Mouse (Mus musculus) adipocyte (in vitro differentiated cells): Measurements from ENCODE around the gene Cdk15.

Experiments
- DNase-seq: peaks from one replicate; pipeline ENCODE4 v3.0.0-alpha.2; 2016; ENCODE audit warnings: low spot score

Cdk15 gene

DNA sequence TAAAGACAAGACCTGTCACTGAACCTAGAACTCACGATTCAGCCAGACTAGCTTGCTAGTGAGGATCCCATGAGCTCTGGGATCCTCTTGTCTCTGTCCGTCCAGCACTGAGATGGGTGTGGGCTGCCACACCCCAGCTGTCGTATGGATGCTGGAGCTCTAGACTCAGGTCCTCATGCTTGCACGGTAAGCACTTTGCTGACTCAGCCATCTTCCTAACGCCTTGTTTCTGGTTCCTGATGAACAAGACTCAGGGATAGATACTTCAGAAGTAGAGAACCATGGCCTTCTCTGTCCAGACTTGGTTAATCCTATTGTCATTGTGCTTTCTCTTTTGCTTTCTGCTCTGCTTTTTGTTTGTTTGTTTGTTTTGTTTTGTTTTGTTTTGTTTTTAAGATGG, 29.2 kb downstream of the Cdk15 start:
- no peak for DNase-seq

DNA sequence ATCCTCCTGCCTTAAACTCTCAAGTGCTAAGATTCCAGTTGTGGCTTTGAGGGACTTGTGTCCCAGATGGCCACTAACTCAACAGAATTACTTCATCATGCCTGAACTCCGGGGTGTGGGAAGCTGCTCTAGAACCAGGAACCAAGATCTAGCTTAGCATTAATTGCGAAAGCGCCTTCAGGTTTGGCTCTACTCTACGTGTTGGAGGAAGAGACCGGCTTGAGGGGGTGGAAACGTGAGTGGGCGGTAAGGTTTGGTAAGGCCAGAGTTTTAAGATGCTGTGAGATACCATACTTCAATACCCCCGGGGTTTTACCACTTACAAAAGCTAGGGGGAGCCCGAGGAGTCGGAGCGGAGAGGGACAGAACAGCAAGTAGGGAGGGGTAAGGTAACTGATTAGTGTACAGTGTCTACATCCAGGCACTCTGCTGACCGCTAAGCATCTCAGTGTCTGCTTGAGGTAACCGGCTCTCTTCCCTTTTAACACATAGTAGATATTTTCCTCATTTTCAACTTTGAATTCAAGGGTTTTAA, 29.7 kb downstream of the Cdk15 start:
- DNase-seq = no peak

DNA sequence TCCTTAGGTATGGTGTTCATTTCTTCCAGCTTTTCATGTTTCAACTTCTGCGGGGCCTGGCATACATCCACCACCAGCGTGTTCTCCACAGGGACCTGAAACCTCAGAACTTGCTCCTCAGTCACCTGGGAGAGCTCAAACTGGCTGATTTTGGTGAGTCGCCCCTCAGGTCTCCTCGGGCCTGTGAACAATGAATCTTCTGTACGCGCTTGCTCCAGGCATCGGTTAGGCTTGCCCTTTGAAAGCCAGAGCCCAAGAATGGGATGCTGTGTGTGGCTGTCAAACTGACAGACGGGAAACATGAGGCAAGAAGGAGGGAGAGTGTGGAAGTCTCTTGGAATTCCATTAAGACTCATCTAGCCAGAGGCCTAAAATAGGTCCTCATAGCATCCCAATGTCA, 31.0 kb downstream of the Cdk15 start:
- DNase-seq = no peak

DNA sequence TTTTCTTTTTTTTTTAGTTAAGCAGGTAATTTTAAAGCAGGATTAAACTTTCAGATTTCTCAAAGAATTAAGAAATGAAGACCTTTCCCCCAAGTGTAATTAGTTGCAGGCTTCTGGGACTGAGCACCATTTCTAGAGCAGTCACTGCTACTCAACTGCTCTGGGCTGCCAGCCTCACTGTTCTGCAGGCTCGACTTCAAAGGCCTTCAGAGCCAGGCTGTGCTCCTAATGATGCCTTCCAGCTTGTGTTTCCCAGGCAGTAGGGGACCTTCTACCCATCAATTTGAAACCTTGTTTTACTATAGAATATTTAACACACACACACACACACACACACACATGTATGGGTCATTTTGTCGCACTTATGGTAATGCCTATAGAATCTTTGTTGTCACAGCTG, 34.9 kb downstream of the Cdk15 start:
- no peak for DNase-seq

DNA sequence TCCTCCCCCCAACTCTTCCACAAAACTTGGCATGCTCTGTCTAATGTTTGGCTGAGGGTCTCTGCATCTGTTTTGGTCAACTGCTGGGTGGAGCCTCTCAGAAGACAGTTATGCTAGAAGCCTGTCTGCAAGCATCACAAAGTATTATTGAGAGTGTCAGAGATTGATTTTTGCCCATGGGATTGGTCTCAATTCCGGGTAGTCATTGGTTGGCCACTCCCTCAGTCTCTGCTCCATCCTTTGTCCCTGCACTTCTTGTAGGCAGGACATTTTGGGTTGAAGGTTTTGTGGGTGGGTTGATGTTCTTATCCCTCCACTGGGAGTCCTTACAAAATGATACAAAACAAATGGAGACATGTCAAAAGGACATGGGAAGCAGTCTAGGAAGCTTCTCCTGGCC, 39.1 kb downstream of the Cdk15 start:
- no peak for DNase-seq

DNA sequence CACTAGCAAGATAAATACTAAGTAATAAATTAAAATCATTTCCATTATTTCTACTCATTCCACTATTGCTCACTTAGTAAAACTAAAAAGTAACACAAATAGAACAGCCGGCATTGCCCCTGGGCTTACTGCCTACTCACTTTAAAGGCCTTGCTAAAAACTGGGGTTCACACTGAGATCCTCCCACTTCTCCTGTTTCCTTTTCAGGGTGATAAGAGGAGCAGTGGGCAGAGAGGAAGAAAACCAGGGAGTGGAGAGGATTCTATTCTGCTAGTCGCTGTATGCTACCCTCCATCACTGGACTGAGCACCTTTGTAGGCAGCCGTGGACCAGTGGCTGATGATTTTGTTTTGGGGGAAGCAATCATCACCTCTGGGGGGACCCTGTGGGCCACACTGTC, 40.5 kb downstream of the Cdk15 start:
- no peak for DNase-seq

DNA sequence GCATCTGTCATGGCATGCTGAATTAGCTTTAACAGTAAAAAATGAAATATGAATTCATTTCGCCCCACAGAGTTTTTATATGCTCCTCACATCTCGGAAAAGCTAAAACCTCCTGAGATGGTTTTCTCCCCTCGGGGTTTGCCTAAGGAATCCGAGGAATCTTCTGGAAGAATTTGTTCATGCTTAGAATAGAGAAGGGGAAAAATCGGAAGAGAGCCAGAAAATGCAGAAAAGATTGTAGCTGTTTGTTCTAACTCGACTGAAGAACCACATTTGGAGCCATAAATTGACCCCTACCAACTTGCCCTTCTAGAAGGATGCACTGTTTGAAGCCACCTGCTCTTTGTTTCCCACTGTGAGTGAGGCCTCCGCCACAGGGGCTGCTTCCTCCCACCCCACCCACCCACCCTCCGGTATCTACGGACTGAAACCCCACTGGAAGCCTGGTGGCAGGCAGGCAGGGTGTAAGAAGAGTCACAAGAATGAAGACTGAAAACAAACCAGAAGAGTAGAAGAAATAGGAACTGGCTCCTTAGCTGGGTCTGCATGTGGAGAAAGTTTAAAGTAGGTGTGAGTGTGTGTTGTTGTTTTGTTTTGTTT, 41.9 kb downstream of the Cdk15 start:
- no peak for DNase-seq

DNA sequence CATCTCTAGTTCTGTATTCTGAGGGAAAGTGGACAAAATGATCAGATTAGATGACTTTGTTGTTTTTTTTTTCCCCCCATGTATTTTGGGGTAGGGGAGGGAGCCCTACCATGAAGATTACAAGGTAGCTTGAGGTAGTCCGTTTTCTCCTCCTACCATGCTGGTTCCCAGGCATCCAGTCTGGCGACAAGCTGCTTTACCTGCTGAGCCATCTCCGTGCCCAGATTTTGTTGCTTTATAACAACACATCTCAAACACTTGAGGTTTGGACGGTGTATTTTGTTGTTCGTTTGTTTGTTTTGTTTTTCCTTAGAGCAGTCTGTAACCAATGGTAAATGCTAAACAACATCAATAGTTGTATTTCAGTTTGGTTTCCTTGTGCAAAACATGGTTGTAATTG, 50.6 kb downstream of the Cdk15 start:
- no peak for DNase-seq

DNA sequence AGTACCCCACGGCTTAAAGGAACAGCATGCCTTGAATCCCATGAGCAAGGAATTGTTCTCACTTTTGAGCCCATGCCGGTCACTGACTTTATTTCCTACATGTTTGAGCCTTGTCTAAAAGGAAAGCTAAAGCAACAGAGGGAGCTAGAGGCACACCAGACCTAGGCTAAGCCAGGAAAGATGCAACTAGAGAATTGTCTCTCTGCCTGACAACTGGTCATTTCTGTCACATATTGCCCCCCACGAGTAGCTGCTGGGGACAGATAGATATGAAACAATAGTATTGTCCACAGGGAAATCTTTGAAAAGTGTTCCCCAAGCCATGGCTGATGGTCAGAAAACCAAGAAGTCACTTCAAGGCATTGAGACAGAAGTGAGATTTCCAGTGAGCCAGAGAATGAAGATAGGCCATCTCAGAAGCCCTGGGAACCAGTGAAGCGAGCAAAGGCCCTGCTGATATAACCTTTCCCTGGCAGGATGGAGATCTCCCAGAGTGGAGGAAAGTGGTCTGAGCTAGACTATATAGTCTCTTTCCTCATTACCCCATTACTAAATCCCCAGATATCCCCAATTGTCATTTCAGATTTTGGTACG, 54.7 kb downstream of the Cdk15 start:
- DNase-seq = no peak

DNA sequence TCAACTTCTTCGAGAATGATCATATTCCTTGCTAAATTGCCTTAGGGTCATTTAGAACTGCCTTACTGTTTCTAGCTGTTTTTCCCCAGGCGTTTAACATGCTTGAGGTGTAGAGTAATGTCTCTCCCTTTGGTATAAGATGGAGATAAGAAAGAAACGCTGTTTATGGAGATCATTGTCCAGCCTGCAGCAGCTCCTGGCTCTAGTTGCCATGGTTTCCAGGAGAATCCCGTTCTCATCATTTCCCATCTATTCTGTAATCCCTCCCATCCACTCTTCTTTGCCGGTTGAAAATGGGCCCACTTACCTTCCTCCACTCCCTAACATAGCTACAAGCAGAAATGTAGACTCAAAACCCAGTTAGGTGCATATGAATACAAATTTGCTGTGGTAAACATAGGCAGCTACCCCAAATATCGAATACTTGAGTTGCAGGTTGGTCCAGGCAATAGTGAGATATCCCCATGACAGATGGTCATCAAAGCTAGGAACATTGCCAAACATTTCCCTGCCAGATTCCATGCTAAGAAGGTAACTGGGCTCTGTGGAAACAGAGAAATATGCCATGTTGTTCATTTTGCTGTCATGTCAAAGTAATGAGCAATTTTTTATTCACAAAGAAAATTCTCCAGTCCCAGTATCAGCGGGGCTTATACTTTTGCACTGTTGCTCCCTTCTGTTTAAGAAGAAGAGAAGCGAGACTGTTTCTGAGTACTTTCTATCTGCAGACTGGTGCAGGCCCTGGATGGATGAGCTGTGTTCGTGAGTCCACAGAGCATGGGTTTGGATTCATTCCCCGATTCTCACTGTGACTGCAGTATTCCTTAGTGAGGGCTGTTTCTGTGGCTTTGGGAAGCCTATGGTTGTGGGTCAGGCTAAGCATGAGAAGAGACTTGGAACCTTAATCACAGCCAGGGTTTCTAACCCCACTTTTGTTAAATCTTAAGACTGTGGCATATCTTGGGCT, 55.8 kb downstream of the Cdk15 start:
- no peak for DNase-seq

DNA sequence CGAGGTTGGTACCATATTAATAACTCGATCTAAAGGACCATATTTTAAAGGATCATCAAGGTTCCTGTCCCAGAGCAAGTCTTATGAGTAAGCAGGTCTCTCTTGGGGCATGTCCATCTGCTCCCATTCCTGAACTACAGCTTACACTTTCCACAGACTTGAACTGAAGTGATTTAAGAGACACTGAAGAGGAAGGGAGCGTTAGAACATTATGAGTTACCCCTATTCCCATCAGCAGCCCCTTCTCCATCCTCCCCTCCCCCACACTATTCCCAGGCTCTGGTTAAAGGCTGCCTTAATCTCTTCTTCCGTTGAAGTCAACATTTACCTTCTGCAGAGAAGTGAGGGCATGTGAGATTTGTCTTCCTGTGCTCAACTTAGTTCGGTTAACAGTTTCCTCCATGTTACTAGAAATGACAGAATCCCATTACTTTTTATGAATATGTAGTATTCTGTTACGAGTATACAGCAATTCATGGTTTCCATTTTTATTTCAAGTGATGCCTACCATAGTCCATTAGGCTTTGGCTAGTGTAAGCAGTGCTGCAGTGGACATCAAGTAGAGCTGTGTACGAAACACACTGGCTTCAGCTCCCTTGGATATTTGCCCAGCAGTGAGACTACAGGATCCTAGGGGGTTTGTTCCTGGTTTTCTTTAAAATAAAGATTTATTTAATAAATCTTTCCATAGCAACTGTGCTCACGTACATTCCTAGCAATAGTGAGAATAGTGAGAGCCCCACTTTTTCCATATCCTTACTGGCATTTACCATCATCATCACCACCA, 56.6 kb downstream of the Cdk15 start:
- no peak for DNase-seq

DNA sequence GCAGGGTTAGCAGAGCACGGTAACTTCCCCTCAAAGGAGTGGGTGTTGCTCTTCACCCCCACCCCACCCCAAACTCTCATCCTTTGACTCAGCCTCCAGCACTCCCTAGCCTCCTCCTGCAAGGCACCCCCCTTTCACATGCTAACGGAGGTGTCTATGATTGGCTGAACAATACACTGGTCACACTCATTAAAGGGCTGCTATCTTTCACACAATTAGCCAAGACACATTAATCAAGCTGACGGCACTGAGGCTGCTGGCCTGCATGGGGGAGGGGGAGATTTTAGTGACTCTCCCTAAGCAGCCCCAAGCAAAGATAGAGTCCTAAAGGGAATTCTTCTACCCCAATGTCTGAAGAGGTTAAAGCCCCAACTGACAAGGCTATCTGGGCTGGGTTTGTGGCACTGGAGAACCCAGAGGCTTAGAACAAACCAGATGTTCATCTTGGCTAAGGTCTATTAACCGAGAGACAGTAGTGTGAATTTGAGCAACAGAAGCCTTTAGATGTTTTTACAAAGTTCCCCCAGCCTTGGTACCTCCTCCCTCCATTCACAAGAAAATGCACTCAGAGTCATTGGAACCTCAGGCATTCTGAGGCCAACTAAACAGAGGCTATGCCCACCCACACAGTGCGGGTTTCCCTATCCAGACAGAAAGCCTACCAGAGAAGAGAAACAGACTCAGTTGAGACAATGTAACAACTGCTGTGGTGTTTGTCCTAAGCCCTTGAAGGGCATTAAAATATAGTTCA, 58.5 kb downstream of the Cdk15 start:
- DNase-seq = no peak

DNA sequence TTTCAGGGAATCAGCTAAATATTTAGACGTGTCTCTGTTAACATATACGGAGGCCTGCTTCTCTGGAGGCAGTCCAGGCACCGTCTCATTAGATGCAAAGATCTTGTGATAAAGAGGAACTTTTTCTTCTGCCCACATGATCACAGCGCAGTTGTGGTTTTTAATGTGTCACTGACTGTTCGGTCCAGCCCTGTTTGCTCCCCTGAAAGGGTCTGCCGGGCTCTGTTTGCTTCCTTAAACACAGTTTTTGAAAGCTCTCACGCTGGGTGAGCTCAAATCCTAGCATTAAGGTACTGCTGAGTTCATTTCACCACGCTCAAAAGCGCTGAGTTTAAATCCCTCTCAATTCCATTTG, 59.3 kb downstream of the Cdk15 start:
- DNase-seq = no peak

DNA sequence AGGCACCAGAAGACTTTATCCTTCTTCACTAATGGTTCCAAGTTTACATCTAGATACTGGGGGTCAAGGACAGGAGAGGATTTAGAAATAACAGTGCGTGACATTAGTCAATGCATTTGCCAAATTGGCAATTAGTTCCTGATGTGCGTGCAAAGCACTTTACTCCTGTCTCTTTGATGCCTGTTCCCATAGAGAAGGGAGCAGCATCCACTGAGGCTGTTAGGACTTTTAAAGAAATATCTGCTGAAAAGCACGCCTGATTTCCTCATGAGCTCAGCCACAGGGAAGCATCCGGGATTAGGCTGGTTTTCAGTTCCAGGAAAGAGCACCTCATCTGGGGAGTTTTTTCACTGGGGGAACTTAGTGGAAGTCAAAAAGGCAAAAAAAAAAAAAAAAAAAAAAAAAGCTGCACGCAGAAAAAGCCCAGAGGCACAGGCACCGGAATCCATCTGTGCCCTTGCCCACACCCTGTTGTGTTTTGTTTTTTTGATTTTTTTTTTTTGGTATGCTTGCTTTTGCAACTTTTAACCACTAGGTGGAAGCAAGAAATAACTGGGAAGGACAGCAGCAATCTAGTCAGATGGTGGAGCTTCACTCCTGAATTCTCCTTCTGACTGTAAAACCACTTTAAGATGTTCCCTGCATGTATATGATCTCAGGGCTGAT, 59.8 kb downstream of the Cdk15 start:
- DNase-seq = peak; percentile 77

DNA sequence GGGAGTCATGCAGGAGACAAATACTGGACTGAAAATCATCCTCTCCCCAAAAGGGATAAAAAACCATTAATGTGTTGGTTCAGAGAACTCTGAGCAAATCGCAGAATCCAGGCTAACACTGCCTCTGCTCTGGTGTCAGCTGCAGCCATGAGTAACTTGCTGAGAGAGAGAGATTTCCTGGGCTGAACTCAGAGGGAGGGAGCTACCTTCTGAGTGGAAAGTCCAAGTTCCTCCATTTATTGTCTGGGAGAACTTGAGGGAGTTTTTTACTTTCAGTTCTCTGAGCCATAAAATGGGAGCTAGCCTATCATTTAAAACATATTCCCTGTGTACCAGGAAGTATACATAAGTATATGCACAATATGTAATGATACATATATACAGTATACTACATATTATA, 60.7 kb downstream of the Cdk15 start:
- DNase-seq = no peak

DNA sequence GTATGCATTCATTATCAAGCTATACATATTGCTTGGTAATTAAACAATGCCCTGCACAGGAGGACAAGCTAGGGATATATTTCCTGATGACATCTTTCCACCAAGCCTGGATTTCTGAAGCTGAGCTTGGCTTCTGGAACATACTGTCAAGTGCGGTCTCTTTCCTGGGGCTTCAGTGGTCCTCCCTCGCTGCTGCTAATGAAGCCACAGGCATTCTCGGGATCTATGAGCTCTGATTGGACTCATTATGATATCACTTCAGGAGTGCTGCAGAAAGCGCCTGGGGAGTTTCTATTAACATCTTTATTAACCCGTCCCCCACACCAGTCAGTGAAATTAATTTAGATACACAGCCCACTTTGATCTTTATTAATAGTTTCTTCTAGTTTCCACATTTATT, 62.2 kb downstream of the Cdk15 start:
- no peak for DNase-seq

DNA sequence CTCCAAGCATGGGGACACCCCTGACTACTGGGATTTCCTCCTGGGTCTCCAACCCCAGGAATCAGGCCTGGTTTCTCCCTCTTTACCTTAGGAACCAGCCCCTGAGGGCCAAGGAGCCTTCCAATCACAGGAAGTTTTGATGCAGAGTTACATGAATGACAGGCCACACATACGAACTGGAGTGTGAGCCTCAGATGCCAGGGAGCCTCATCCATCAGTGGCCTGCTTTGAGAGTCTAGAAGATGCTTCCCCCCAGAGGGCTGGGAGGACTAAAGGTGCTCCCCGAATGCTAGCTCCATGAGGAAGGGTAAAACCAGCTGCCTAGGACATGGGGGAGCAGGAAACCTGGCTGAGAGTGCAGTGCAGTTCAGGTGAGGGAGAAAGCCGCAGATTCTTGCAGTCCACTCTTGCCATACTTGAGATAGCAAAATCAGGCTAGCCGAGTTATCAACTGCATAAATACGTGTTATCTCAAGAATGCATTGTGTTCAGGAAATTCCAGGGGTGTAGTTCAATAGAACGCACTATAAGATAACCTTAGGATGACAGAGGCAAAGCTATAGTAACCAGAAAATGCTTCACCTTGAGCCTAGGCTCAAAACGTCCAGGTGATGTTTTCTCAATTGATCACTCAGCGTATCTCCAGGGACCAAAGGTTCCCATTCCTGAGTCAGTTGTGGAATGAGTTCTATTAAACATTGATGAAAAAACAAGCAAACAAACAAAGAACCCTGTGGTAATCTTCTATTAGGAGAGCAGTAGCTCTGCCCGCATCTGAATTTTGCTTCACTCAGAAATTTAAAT, 64.6 kb downstream of the Cdk15 start:
- DNase-seq = no peak

DNA sequence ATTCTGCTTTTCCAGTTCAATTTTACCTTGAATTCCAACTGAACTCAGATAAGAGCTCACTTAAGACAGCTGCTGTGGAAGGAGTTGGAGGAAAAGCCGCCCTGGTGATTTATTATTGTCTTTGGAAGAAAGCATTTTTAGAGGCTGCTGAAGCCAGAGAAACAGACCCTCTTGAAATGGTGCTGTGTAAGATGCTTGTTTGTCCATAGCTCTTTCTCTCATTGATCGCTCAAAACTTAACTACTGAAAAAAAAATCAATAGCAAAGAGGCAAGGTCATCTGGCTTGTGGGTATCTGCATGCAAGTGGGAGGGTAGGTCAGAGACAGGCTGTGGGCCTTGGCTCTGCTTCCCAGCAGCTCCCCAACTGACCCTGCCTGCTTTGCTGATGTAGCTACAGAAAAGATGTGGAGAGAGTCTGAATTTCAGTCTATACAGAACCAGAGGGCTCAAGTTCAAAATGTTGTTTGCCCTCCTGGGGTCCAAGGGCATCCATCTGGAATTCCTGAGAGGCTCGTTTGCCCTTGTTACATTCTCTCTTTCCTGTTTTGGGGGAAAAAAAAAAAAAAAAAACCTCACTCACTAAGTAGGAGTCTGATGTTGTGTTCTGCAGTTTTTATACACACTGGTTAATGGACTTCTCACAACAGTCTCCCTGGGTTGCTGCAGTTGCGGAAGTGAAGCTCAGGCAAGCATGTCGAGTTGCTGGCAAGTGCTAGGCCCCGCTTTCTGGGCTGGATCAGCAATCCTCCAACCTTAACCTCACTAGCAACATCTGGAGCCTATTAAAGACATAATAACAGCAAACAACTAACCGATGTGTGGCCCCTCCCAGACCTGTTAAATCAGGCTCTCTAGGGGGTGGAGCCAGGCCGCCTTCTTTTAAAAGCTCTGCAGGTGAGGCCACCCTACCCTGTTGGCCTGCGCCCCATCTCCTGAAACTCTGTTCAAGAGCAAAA, 65.5 kb downstream of the Cdk15 start:
- no peak for DNase-seq

DNA sequence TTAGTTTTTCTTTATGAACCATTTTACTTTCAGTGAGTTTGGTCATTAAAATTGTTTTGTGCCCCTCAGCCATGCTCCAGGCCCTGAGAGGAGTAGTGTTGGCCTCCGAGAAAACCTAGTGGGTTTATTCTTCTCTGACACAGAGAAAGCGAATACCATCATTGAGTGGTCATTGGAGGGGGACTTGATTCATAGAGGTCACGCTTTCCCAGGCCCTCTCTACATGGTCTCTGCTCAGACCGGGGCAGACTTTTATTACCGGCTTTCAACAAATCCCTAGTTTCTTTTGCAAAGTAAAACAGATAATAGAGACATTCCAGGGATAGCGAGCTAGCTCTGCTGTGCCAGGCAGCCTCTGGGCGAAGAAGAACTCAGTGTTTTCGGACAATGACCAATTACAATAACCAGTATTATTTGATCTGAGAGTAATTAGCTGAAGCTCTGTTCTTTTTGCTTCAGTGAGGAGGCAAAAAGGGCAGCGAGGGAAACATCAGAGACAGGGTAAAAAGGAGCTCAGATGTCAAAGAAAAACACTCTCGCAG, 70.2 kb downstream of the Cdk15 start:
- DNase-seq = no peak
